Mouse (Mus musculus) ES-E14 (cell line): ENCODE measurements around the gene Ube2q2.

Experiments
- CHD2 ChIP-seq: IDR thresholded peaks from 2 replicates; pipeline ENCODE4 v1.6.1; 2014; ENCODE audit warnings: mild to moderate bottlenecking, low read depth, low read length, inconsistent platforms
- HCFC1 ChIP-seq: IDR thresholded peaks from 2 replicates; pipeline ENCODE4 v1.6.1; 2012; ENCODE audit warnings: low read length, inconsistent platforms, borderline replicate concordance; ENCODE audit not compliant: insufficient read depth
- MAFK ChIP-seq: IDR thresholded peaks from 2 replicates; pipeline ENCODE4 v1.6.1; 2014; ENCODE audit warnings: mild to moderate bottlenecking, low read depth, low read length, inconsistent platforms; ENCODE audit not compliant: insufficient read depth
- ZC3H11A ChIP-seq: IDR thresholded peaks from 2 replicates; pipeline ENCODE4 v1.6.1; 2012; ENCODE audit warnings: low read depth, mild to moderate bottlenecking, inconsistent platforms, low read length, borderline replicate concordance
- ZNF384 ChIP-seq: IDR thresholded peaks from 2 replicates; pipeline ENCODE4 v1.6.1; 2012; ENCODE audit warnings: low read depth, low read length, inconsistent platforms

DNA sequence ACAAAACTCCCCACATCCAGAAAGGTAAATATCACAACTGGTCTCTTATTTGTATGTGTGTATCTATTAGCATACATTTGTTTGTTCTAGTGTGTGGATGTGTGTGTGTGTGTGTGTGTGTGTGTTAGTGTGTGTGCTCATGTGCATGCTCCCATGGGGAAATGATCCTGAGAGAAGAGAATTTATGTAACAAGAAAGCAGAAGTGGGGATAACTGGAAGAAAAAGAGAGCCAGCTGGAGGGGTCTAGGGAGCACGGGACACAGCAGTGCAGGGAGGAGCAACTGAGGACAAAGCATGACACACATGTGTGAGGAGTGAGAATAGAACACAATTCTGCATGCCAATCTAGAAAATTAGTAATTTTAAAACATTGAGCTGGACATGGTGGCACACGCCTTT lies 108.5 kb downstream of the Ube2q2 start:
- TF ChIP-seq HCFC1, result no peak
- TF ChIP-seq CHD2, result no peak
- TF ChIP-seq ZNF384, result no peak
- no peak for TF ChIP-seq ZC3H11A
- no peak for TF ChIP-seq MAFK
